Mouse (Mus musculus): ENCODE measurements around the gene Ulk4.

Gene Ulk4

DNA sequence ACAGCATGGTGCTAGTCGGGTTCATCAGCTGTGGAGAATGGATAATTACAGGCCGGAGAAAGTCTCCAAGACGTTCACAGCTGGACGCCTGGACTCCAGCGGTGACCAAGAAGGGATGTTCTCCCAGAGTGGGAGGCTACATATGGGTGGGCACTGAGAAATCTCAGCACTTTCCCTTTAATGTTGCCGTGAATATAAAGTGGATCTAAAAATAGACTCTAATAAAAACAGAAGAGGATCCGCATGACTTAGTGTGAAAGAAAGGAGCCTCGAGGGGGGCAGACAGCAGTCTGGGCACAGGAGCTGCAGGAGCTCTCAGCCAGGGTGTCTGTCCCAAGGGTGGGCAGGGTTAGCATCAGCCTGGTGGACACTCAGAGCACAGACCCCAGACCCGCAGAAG is 288.9 kb downstream of the Ulk4 start:
- in situ Hi-C loops (cut with MboI; ENCODE audit: low sequenced_read_pairs), result no loop called here

DNA sequence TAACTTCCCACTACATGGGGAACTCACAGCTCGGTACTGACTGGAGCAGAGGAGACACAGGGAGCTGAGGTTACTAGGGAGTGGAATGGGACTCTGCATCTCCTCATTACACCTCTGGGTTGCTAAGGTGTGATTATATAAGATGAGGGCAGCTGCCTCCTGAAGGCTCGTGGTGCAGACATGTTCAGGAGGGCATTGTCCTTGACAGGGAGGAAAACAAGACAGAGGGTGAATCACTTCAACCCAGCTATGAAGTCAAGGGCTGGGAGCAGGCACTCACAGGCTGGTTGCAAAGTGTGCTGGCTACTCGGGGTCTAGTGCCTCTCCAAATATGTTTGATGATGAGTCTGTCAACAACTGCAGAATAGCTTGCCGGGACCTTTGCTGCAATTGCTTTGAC is 290.0 kb downstream of the Ulk4 start:
- in situ Hi-C loops (cut with MboI; ENCODE audit: low sequenced_read_pairs), result no loop called here

DNA sequence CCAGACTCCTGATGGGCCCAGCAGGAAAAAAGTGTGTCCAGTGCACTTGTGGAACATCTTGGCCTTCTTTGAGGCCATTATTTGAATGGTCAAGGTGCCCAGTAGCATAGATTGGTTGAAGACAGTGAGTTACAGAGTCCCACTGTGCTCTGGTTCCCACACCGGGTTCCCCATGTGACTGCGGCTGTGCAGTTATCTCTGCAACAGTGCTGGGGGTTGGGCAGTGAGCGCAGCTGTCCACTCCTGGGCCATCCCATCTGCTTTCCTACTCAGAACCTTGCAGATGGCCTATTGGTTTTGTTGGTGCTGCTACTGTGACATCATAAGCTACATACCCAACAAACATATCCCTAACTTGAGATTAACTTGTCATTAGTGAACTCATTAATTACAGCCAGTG is 290.7 kb downstream of the Ulk4 start:
- in situ Hi-C loops (cut with MboI; ENCODE audit: low sequenced_read_pairs), result no loop called here

DNA sequence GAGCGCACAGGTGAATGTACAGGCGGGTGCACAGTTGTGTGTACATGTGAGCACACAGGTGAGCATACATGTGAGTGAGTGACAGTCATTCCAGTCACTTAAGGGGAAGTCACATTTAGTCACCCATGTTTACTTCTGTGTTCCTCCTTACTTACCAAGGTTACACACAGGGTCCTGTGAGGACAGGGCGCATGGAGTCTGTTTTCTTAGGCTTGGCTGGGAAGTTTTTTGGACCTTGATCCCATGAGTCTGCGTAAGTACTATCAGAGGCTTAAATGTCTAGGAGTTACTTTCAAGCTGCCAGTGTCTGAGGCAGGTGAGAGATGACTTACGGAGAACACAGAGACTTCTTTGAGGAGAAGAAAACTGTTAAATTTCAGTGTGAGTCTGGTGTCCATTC is 291.5 kb downstream of the Ulk4 start:
- in situ Hi-C loops (cut with MboI; ENCODE audit: low sequenced_read_pairs), result no loop called here

DNA sequence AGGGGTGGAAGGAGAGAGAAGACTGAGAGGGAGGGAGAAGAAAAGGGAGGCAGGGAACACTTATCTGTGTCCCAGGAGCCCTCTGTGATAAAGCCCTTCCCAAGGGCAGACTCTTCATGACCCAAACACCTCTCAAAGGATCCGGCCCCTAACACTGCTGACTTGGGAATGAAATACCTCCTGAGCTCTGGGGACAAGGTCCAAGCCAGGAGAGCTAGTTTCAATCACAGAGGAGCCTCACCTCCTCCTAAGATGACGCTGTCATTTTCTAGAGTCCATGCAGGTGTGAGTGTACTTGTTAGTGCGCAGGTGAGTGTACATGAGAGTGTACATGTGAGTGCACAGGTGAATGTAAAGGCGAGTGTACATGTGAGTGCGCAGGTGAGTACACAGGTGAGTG is 292.0 kb downstream of the Ulk4 start:
- in situ Hi-C loops (cut with MboI; ENCODE audit: low sequenced_read_pairs), result no loop called here

DNA sequence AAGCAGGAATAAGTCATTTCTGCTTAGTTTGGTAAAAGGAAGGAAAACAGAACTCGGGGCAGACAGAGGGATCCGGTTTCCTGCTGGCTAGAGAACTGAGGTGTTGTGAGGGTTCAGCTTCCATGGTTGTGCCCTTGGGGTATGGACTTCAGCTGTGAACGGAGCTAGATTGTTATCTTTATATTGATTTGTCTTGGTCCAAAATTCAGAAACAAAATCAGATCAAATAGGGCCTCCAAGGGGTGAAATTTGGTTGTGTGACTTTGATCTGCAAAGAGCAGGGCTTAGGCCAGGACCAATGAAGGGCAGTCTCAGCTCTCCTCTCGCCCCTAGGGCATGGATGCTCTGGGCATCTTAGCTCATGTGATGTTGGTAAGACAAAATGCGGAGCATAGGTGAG is 292.5 kb downstream of the Ulk4 start:
- in situ Hi-C loops (cut with MboI; ENCODE audit: low sequenced_read_pairs), result no loop called here

DNA sequence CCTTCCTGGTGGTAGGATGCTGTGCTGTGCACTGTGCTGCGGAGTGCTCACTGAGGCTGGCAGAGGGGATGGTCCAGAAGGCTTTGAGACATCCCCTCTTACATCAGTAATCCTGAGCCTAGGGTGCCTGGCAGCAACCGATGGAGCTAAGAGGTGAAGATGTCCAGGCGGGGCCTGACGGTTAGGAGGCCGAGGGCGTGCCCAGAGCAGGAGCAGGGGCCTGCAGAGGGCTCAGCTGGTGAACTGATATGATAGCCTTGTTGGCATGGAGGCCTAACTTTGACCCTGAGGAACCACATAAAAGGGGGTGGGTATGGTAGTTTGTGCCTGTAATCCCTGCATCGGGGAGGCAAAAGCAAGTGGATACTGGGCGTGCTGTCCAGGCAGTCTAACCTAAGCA is 293.1 kb downstream of the Ulk4 start:
- in situ Hi-C loops (cut with MboI; ENCODE audit: low sequenced_read_pairs), result no loop called here

DNA sequence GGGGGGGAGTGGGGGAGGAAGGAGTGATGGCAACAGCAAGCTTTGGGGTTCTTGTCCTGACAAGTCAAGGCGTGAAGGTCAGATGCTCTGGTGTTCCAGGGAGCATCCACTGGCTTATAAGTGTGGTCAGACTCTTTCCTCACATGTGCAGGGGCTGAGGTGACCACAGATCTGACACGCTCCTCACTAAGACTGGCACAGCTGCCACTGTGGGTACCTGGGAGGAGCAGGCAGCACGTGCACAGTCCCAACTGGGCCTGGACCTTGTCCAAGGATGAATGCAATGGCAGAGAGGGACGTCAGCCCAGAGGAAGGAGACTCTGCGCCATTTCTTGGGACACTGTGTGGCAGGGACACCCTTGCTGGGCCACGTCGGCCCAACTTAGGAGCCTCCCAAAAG is 295.2 kb downstream of the Ulk4 start:
- in situ Hi-C loops (cut with MboI; ENCODE audit: low sequenced_read_pairs), result no loop called here

DNA sequence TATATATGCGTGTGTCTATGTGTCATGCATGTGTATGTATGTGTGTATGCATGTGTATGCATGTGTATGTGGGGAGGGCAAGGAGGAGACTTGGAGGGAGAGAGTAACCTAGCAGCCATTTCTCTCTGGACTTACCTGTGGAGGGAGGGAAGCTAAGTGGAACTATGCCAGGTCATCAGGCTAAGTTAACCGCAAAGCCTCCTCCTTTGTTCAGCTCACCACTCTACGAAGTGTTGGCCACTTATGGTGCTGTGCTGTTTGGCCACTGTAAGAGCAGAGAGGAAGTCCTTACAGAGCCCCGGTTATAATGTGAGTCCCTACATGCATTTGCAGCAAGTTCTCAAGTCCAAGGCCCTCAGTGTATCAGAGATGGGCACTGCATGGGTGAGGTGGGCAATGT is 300.1 kb downstream of the Ulk4 start:
- in situ Hi-C loops (cut with MboI; ENCODE audit: low sequenced_read_pairs), result no loop called here

DNA sequence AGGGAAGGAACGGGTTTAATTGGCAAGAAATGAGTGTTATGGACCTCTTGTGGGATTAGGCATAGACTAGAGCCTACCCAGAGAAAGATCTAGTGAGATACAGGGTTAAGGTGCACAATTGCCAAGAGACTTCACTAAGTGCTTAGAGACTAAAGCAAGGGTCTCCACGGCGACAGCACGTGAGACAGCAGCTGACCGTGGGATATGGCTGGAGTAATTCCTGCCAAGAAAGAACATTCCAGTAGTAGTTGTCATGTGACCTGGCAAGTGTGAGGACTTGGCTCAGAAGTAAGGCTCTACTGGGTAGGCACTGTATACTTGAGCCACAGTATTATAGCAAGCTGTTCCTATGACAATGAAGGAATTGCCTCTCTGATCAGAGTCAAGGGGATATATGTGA is 300.8 kb downstream of the Ulk4 start:
- in situ Hi-C loops (cut with MboI; ENCODE audit: low sequenced_read_pairs), result no loop called here

DNA sequence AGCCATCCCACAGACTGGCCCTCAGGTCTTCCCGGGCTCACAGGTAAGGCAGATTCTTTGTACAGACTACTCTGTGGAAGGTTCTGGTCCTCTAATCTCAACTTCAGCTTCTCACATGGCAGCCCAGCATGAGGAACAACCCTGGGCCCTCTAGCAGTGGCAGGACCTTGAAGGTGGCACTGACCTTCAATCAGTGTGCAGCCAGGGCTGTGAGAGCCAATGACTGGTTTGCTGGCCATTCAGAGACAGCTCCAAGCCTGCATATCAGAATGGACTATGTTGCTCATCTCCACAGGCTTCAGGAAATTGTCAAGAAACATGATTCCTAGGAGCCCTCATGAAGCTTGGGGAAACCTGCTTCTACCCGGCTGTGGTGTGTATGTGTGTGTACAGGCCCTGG is 302.8 kb downstream of the Ulk4 start:
- in situ Hi-C loops (cut with MboI; ENCODE audit: low sequenced_read_pairs), result no loop called here

DNA sequence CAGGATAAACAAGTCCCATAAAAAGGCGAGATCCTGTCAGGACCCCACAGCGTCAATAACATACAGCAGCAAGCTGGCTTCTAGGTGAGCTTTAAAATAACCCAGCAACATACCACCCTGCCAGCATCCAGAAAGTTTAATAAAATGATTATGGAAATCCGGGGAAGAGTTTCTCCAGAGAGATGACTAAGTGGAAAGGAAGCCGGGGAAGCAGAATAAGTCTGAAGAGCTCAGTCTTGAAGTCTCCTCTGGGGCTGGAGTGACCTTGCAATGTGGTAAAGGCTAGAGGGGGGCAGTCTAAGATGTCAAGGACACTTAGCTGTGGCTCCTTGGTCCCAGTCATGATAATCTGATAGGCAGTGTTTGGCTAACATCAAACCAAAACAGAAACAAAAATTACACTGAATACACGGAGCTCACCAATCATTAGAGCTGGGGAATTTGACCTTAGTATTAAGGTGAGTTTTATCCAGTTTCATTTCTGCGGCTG is 303.9 kb downstream of the Ulk4 start:
- in situ Hi-C loops (cut with MboI; ENCODE audit: low sequenced_read_pairs), result no loop called here

DNA sequence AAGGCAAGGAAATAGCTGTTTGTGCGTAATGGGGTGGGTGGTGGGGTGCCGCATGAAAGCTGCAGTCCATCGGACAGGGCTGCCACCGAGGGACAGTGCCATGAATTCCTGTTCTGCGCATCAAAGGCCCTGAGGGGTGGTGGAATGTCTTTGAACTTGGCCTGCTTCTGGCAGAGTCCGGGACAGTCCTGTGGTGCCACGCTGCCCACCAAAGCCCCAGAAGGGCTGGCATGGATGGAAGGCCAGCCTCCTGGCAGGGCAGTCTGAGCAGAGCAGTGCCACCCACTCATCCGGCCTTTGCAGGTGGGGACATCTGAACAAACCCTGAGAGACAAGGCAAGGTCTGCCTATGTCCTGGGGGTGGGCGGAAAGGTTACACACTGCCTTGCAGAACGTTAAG is 312.0 kb downstream of the Ulk4 start:
- in situ Hi-C loops (cut with MboI; ENCODE audit: low sequenced_read_pairs), result no loop called here

DNA sequence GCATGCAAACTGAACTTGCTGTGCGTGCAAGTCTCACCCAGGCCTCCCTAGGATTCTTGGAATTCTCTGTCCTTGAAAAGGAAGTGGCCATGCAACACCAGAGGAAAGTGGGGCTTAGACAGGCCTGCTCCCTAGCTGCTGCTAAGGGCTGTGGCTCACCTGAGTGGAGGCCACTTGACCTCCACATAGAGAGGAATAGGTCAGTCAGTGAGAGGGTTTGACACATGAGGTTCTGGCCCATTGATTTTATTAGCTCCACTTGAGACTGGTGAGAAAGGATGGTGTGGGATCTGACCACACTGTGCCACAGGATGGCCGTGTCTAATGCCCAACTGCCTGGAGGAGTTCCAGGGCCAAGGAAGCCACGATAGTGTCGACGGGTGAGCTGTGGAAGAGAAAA is 312.8 kb downstream of the Ulk4 start:
- in situ Hi-C loops (cut with MboI; ENCODE audit: low sequenced_read_pairs), result no loop called here

DNA sequence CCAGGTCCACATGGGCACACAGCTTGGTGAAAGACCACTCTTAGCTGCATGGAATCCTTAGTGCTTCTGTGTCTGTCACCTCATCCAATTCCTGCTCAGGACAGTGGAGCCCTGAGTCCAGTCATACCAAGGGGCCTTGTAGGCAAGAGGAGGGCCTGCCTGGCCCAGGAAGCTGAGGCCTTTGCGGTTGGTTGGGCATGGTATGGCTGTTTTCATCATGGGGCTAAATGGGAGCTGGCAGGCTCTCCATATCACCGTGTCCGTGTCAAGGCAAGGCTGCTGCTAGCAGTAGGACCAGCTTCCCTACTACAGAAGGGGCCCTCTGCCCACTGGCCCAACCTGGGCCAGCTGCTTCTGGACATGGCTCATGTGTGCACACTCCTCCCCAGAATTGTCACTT is 313.3 kb downstream of the Ulk4 start:
- in situ Hi-C loops (cut with MboI; ENCODE audit: low sequenced_read_pairs), result no loop called here

DNA sequence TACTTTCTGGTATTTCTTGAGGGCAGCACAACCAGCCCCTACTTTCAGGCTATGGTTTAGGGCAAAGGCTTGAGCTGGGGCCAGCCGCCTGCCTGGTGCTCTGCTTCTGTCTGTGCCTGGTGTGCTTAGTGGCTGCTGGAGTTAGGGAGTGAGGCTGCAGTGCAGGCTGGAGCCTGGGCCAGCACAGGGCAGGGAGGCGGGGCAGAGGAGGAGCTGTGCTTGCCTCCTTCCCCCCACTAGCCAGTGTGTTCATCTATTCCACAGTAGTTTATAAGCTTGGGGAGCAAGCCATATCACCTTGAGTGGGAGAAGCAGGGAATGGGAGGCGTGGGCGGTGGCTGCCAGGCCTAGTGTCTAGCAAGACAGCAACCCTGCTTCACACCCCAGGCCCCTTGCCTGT is 313.9 kb downstream of the Ulk4 start:
- in situ Hi-C loops (cut with MboI; ENCODE audit: low sequenced_read_pairs), result no loop called here

DNA sequence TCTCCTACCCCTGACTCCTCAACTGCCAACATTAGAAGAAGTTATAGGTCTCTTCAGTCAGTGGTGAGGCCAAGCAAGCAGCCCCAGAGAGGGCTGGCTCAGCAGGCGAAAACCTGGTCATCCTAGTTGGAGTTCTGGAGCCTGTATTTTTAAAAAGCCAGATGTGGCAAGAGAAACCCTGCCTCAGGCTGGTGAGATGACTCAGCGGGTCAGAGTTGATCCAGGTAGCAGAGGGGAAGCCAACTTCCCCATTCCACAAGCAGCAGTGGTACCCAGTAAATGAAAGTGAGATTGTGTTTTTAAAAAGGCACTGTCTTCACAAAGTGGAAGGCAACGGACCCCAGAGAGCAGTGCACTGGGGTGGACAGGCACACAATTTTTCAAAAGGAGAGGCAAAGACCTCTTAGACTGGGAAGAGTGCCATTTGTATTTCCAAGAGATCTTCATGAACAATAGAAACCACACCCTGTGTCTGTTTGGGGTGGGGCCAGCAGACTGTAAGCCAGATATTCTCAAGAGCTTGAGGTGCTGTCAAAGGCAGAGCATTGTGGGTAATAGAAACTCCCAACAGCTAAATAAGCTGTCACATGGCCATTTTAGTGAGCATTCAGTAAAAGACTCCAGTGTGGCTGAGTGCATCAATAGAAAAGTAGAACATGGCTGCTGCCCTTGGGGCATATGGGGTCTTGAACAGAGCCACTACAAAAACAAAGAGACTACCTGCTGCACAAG is 314.9 kb downstream of the Ulk4 start:
- in situ Hi-C loops (cut with MboI; ENCODE audit: low sequenced_read_pairs), result no loop called here

DNA sequence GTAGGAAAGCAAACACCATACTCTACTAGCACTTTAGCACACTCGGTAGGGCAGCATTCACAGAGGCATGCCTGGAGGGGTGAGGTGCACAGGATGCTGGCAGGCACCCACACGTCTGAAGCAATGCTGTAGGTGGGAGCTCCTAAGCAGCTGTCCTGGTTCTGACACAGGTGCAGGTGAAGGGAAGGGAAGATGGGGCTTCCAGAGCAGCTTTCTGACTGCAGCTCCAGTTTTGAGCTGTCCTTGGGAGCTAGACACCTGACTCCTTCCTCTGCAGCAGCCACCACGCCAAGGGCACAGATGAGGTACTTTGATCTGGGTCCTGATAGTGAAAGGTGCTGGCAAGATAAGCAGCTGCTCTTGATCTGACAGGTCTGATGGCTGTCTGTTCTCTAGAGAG is 315.5 kb downstream of the Ulk4 start:
- in situ Hi-C loops (cut with MboI; ENCODE audit: low sequenced_read_pairs), result no loop called here

DNA sequence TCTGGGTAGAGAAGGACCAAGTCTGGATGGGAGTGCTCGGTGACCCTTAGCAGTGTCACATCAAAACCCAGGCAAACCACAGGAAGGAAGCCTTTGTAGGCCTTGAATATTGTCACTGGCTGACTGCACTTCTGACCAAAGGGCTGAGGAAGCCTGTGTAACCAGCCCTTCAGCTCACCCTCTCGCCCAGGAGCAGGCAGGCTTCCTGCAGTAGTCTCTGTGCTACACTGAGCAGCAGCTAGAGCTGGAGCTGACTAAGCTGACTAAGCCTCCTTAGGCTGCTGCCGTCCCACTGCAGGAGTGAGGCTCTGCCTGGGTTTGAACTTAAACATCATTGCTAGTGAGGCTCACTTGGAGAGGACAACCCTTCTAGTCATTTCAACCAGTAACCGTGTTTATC is 316.4 kb downstream of the Ulk4 start:
- in situ Hi-C loops (cut with MboI; ENCODE audit: low sequenced_read_pairs), result no loop called here

DNA sequence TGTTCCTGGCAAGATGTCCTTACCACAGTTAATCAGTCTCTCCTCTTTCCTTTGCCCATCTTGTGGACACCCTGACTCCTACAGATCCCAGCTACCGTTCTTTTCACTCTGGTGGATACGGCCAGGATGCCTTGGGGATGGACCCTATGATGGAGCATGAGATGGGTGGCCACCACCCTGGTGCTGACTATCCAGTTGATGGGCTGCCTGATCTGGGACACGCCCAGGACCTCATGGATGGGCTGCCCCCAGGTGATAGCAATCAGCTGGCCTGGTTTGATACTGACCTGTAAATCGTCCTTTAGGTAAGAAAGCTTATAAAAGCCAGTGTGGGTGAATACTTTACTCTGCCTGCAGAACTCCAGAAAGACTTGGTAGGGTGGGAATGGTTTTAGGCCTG is 317.8 kb downstream of the Ulk4 start:
- in situ Hi-C loops (cut with MboI; ENCODE audit: low sequenced_read_pairs), result no loop called here

DNA sequence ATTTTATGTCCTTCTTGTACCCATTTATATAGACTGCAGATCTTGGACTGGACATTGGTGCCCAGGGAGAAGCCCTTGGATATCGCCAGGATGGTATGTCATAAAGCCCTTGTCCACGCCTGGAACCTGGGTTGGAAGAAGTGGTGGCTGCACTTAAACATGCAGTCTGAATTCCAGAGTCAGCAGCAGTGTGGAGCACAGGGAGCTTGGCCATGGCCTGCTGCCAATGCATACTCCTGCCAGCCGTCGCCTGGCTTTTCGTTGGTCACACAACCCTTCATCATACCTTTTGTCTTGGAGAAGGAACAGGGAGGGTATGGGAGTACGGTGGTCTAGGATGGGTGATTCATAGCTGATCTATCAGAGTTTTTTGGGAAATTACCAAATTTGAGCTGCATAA is 318.4 kb downstream of the Ulk4 start:
- in situ Hi-C loops (cut with MboI; ENCODE audit: low sequenced_read_pairs), result no loop called here

DNA sequence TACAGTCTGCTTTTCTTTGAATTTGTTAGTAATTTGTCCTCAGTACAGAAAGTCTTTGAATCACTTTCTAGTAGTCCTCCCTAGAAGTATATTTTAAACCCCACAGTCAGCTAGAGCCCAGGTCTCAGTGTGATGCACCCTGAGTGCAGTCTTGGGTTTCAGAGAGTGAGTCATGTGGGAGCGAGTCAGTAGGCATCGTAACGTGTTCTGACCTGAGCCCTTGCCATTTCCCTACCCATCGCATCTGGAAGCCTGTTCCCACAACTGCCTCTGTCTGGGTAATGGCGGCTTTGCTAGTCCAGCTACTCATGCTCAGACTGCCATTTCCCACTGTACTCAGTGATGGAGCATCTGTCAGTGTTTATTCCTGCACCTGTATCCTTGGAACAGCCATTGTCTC is 318.9 kb downstream of the Ulk4 start:
- in situ Hi-C loops (cut with MboI; ENCODE audit: low sequenced_read_pairs), result no loop called here

DNA sequence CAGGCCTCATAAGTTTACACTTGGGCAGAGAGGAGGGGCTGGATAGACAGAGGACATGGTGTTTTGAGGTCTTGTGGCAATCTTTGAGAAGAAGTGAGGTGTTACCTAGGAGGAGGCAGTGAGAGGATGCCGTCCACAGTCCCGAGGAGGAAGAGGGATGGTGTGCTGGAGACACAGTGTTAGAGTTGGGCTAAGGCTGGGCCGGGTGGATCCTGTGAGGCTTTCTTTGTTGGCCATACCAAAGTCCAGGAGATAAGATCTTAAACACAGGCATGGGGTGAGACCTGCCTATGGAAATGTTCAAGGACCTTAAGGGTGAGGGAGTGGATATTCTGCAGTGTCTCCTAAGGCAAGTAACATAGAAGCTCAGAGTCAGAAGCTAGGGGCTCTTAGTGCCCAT is 325.1 kb downstream of the Ulk4 start:
- in situ Hi-C loops (cut with MboI; ENCODE audit: low sequenced_read_pairs), result no loop called here

All from CH12F3 (cell line).